Mouse (Mus musculus): Measurements from ENCODE around the gene Tmco4. TPM values are rescaled to one million over a fixed set of nuclear protein-coding genes. Genes with fewer than 3 reads are reported as not detected.

The Tmco4 gene
- polyA plus RNA-seq (2014; fragmentation: Nextera tagmentation; extraction: Ambion mirVana) = 0.46 and 0.90 TPM in 2 replicates

- peak within 1 kb of the TSS; percentile 83 for H3K9ac ChIP-seq (ENCODE audit: low read length)
- H3K4me2 ChIP-seq = peak within 1 kb of the TSS; percentile 97
- H3K27ac ChIP-seq (ENCODE audit: low read depth, low read length) = no peak within 1 kb of the TSS
- peak within 1 kb of the TSS; percentile 53 for H3K4me3 ChIP-seq (ENCODE audit: low read depth, low read length)
- no peaks in the 10 kb centered on the region; the same call in 1 of the 2 replicates for H3K27me3 ChIP-seq (ENCODE audit: control insufficient read depth, insufficient read depth, low read length)
- DNase-seq (ENCODE audit: low spot score, missing footprints) (peak; percentile 95), ATAC-seq (ENCODE audit: low FRiP score) (peak; percentile 73)
- H3K9me3 ChIP-seq (ENCODE audit: control insufficient read depth, low read length) = no peaks in the 10 kb centered on the region
- H3K36me3 ChIP-seq (ENCODE audit: control insufficient read depth, insufficient read depth, low read length) = no peaks in the 10 kb centered on the region
- H3K4me1 ChIP-seq (ENCODE audit: control insufficient read depth, insufficient read depth, low read length) = peaks cover 9% of the 10 kb centered on the region
- 2% methylated on average over 59 of the region's 60 CpGs for WGBS
These were observed at the start of gene Tmco4 for GRCm38 (mm10) chr4:138972827-138973718. Gene Tmco4, plus strand, starts transcription at chr4:138972888.

DNA sequence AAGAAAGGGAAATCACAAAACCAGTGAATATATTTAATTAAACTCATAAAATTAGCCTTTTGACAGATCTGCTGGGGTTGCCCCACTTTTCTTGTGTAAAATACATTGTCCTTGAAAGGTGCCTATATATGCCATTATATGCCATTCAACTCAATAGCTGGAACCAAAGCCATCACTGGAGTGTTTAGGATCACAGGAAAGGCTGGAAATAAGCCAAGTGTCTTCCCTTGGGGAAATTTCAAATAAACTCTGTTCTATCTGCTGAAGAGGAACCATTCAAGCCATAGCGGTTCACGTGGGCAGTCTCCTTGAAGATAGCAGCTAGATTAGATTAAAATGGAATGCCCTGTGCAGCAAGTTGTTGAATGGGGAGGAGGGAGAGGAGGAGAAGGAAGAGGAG is 47.1 kb upstream of the Tmco4 start:
- no peak overlapping the region for H3K4me2 ChIP-seq
- no peak for DNase-seq (ENCODE audit: low spot score, missing footprints)
- WGBS = 77% methylated on average over 2 of the region's 2 CpGs

DNA sequence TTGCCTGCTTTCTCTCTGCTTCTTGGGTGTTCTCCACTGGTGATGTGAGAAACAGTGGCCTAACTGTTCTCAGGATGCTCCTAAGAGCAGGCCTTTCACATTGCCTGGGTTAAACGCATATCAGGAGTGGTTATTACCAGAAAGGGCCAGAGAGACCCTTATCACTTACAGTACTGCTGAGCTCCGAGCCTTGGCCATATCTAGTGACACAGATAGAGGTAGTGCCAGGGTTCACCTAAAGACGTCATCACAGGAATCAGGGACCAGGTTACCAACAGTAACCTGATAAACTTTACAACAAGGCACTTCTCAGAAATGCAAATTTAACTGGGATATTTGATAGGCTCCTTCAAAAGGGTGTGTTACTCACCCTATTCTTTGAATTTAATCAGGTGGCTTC is 38.8 kb upstream of the Tmco4 start:
- Histone ChIP-seq H3K27ac (ENCODE audit: low read depth, low read length) (no peak overlapping the region), H3K4me3 (ENCODE audit: low read depth, low read length) (no peak overlapping the region), H3K9me3 (ENCODE audit: control insufficient read depth, low read length) (no peaks in the 10 kb centered on the region), H3K4me2 (no peak overlapping the region), H3K36me3 (ENCODE audit: control insufficient read depth, insufficient read depth, low read length) (no peaks in the 10 kb centered on the region), H3K9ac (ENCODE audit: low read length) (no peak overlapping the region), H3K4me1 (ENCODE audit: control insufficient read depth, insufficient read depth, low read length) (no peaks in the 10 kb centered on the region), H3K27me3 (ENCODE audit: control insufficient read depth, insufficient read depth, low read length) (no peaks in the 10 kb centered on the region)
- WGBS = 78% methylated on average over 3 of the region's 3 CpGs
- ATAC-seq (ENCODE audit: low FRiP score) = no peak
- DNase-seq (ENCODE audit: low spot score, missing footprints) = peak; percentile 56

More for the DNA sequence above, 47.1 kb upstream of the Tmco4 start:
- Histone ChIP-seq H3K27me3 (ENCODE audit: control insufficient read depth, insufficient read depth, low read length) (no peaks in the 10 kb centered on the region; the same call in 1 of the 2 replicates), H3K4me1 (ENCODE audit: control insufficient read depth, insufficient read depth, low read length) (no peaks in the 10 kb centered on the region), H3K9ac (ENCODE audit: low read length) (no peak overlapping the region), H3K27ac (ENCODE audit: low read depth, low read length) (no peak overlapping the region), H3K36me3 (ENCODE audit: control insufficient read depth, insufficient read depth, low read length) (no peaks in the 10 kb centered on the region), H3K4me3 (ENCODE audit: low read depth, low read length) (no peak overlapping the region), H3K9me3 (ENCODE audit: control insufficient read depth, low read length) (no peaks in the 10 kb centered on the region)
- no peak for ATAC-seq (ENCODE audit: low FRiP score)

- ATAC-seq (ENCODE audit: low FRiP score) (no peak), DNase-seq (ENCODE audit: low spot score, missing footprints) (no peak)
- no peaks in the 10 kb centered on the region for H3K9me3 ChIP-seq (ENCODE audit: control insufficient read depth, low read length)
- no peaks in the 10 kb centered on the region for H3K27me3 ChIP-seq (ENCODE audit: control insufficient read depth, insufficient read depth, low read length)
- H3K4me1 ChIP-seq (ENCODE audit: control insufficient read depth, insufficient read depth, low read length) = peaks cover 2% of the 10 kb centered on the region; the same call in 1 of the 2 replicates
- WGBS = 91% methylated on average over 11 of the region's 11 CpGs
- H3K27ac ChIP-seq (ENCODE audit: low read depth, low read length) = no peak overlapping the region
- no peak overlapping the region for H3K4me3 ChIP-seq (ENCODE audit: low read depth, low read length)
- no peak overlapping the region for H3K9ac ChIP-seq (ENCODE audit: low read length)
- H3K36me3 ChIP-seq (ENCODE audit: control insufficient read depth, insufficient read depth, low read length) = no peaks in the 10 kb centered on the region
- H3K4me2 ChIP-seq = no peak overlapping the region
These were observed 38.1 kb upstream of the Tmco4 start for GRCm38 (mm10) chr4:138934456-138935145.

GRCm38 (mm10) chr4:138938495-138939269 is 34.0 kb upstream of the Tmco4 start:
- DNase-seq (ENCODE audit: low spot score, missing footprints) (no peak), ATAC-seq (ENCODE audit: low FRiP score) (no peak)
- no peak overlapping the region for H3K4me2 ChIP-seq
- H3K9ac ChIP-seq (ENCODE audit: low read length) = no peak overlapping the region
- H3K9me3 ChIP-seq (ENCODE audit: control insufficient read depth, low read length) = no peaks in the 10 kb centered on the region
- H3K27me3 ChIP-seq (ENCODE audit: control insufficient read depth, insufficient read depth, low read length) = no peaks in the 10 kb centered on the region
- peaks cover 3% of the 10 kb centered on the region; the same call in 1 of the 2 replicates for H3K4me1 ChIP-seq (ENCODE audit: control insufficient read depth, insufficient read depth, low read length)
- 90% methylated on average over 10 of the region's 10 CpGs for WGBS
- H3K36me3 ChIP-seq (ENCODE audit: control insufficient read depth, insufficient read depth, low read length) = no peaks in the 10 kb centered on the region
- no peak overlapping the region for H3K4me3 ChIP-seq (ENCODE audit: low read depth, low read length)
- H3K27ac ChIP-seq (ENCODE audit: low read depth, low read length) = no peak overlapping the region

GRCm38 (mm10) chr4:138939481-138939880 is 33.2 kb upstream of the Tmco4 start:
- peak; percentile 79 for DNase-seq (ENCODE audit: low spot score, missing footprints)
- H3K4me2 ChIP-seq = no peak overlapping the region
- no peak overlapping the region for H3K27ac ChIP-seq (ENCODE audit: low read depth, low read length)
- H3K4me3 ChIP-seq (ENCODE audit: low read depth, low read length) = no peak overlapping the region
- H3K9me3 ChIP-seq (ENCODE audit: control insufficient read depth, low read length) = no peaks in the 10 kb centered on the region
- no peak for ATAC-seq (ENCODE audit: low FRiP score)
- peaks cover 3% of the 10 kb centered on the region; the same call in 1 of the 2 replicates for H3K4me1 ChIP-seq (ENCODE audit: control insufficient read depth, insufficient read depth, low read length)
- H3K36me3 ChIP-seq (ENCODE audit: control insufficient read depth, insufficient read depth, low read length) = no peaks in the 10 kb centered on the region
- H3K27me3 ChIP-seq (ENCODE audit: control insufficient read depth, insufficient read depth, low read length) = no peaks in the 10 kb centered on the region
- no peak overlapping the region for H3K9ac ChIP-seq (ENCODE audit: low read length)
- 48% methylated on average over 4 of the region's 4 CpGs for WGBS

DNA sequence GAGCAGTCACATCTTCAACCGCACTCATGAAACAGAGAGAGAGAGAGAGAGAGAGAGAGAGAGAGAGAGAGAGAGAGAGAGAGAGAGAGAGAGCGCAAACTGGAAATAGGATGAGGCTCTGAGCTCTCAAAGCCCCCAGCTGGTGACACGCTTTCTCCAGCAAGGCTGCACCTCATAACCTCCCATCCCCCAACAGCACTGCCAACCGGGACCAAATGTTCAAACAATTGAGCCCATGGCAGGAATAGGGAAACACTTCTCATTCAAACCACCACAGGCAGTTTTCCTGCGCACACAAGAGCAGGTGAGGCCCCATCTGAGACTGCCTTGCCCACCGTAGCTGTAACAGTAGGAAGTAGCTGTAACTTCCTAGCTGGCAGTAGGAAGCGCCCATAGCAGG is 31.3 kb upstream of the Tmco4 start:
- no peak for DNase-seq (ENCODE audit: low spot score, missing footprints)
- no peaks in the 10 kb centered on the region for H3K27me3 ChIP-seq (ENCODE audit: control insufficient read depth, insufficient read depth, low read length)
- H3K4me3 ChIP-seq (ENCODE audit: low read depth, low read length) = no peak overlapping the region
- H3K4me2 ChIP-seq = no peak overlapping the region
- no peaks in the 10 kb centered on the region for H3K9me3 ChIP-seq (ENCODE audit: control insufficient read depth, low read length)
- no peak for ATAC-seq (ENCODE audit: low FRiP score)
- H3K36me3 ChIP-seq (ENCODE audit: control insufficient read depth, insufficient read depth, low read length) = no peaks in the 10 kb centered on the region
- H3K27ac ChIP-seq (ENCODE audit: low read depth, low read length) = no peak overlapping the region
- 41% methylated on average over 7 of the region's 7 CpGs for WGBS
- H3K4me1 ChIP-seq (ENCODE audit: control insufficient read depth, insufficient read depth, low read length) = peaks cover 3% of the 10 kb centered on the region; the same call in 1 of the 2 replicates
- no peak overlapping the region for H3K9ac ChIP-seq (ENCODE audit: low read length)

DNA sequence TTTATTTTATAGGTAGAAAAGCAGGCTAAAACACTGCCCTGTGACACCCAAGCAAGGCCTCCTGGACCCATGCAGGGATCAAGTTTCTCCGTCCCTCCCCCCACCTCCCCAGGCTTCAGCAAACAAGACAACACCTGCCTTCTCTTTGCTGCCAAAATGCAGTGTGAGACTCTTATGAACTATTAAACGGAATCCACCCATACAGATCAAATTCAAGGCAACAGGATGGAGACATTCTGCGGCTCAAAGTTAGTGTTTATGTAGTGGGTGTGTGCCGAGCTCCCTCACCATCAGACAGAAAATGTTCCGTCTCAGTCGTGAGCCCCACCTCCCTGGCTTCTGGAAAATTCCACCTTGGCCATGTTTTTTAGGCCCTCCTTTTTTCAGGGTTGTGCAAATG is 30.7 kb upstream of the Tmco4 start:
- H3K36me3 ChIP-seq (ENCODE audit: control insufficient read depth, insufficient read depth, low read length) = no peaks in the 10 kb centered on the region
- H3K27me3 ChIP-seq (ENCODE audit: control insufficient read depth, insufficient read depth, low read length) = no peaks in the 10 kb centered on the region
- no peak overlapping the region for H3K4me2 ChIP-seq
- H3K4me1 ChIP-seq (ENCODE audit: control insufficient read depth, insufficient read depth, low read length) = peaks cover 3% of the 10 kb centered on the region; the same call in 1 of the 2 replicates
- no peak overlapping the region for H3K4me3 ChIP-seq (ENCODE audit: low read depth, low read length)
- H3K9ac ChIP-seq (ENCODE audit: low read length) = no peak overlapping the region
- DNase-seq (ENCODE audit: low spot score, missing footprints) (no peak), ATAC-seq (ENCODE audit: low FRiP score) (no peak)
- no peaks in the 10 kb centered on the region for H3K9me3 ChIP-seq (ENCODE audit: control insufficient read depth, low read length)
- WGBS = 71% methylated on average over 6 of the region's 6 CpGs
- H3K27ac ChIP-seq (ENCODE audit: low read depth, low read length) = no peak overlapping the region

Data from midbrain, embryonic 11.5 days (tissue).